In the genomic region with DNA sequence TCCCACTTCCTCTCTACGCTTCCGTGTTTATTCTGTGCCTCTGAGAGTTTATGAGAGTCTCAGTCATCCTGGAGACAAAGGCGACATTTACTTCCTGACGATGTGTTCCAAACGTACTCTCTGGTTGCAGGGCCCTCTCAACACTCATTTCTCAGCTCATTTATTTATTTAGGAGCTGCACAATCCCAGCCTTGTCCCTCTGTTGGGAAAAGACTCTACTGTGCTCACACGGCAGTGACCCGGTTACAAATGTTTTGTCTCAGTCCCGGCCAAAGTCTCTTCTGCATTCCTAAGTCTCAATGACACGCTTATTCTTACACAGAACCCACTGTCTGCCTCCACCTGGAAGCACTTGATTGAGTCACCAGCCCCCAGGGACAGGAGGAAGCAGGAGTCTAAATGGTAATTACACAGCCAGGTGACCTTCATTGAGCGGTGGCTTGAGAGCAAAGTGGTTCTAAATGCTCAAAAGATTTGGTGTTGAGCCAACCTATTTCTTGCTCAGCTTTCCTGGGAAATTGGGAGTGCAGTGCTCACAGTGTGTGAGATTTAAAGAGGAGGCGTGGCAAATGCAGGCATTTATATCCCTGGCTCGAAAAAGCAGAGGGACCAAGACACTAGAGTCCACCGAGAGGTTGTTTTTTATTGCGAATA, we compare ENCODE assay signal across 8 mouse cellular contexts.
A peak's percentile ranks its signal among the peaks of the same experiment; 100 is the strongest.
DNase-seq lines count a peak whose midpoint lies in the region; ATAC-seq lines count a peak whose summit lies in the region.

No protein-coding gene starts in this region.

- H3K9me3 ChIP-seq in embryonic facial prominence, embryonic 15.5 days (replicated peaks): no peaks in the 10 kb centered on the region
- H3K9me3 ChIP-seq in intestine, embryonic 14.5 days (ENCODE audit: control insufficient read depth, low read length): no peaks in the 10 kb centered on the region

- H3K4me1 ChIP-seq in embryonic facial prominence, embryonic 15.5 days: peaks cover 28% of the 10 kb centered on the region
- peaks cover 10% of the 10 kb centered on the region for H3K4me1 ChIP-seq in intestine, embryonic 14.5 days (replicated peaks; ENCODE audit: control insufficient read depth, insufficient read depth, low read length)

- H3K36me3 ChIP-seq in embryonic facial prominence, embryonic 15.5 days: no peaks in the 10 kb centered on the region
- no peaks in the 10 kb centered on the region for H3K36me3 ChIP-seq in intestine, embryonic 14.5 days (ENCODE audit: control insufficient read depth, insufficient read depth, low read length)

- no peak overlapping the region for H3K9ac ChIP-seq in embryonic facial prominence, embryonic 15.5 days
- H3K9ac ChIP-seq in intestine, embryonic 14.5 days (ENCODE audit: low read length): no peak overlapping the region

- H3K4me3 ChIP-seq in embryonic facial prominence, embryonic 15.5 days (replicated peaks): no peak overlapping the region
- H3K4me3 ChIP-seq in intestine, embryonic 14.5 days (ENCODE audit: low read depth, low read length): no peak overlapping the region

- 23% methylated on average over 14 of the region's 14 CpGs for WGBS in embryonic facial prominence, embryonic 15.5 days
- WGBS in intestine, embryonic 14.5 days: 30% methylated on average over 14 of the region's 14 CpGs

- no peak overlapping the region for H3K27ac ChIP-seq in embryonic facial prominence, embryonic 15.5 days (replicated peaks)
- H3K27ac ChIP-seq in intestine, embryonic 14.5 days (ENCODE audit: low read depth): peak overlapping the region; percentile 12

- peak; percentile 49 for DNase-seq in layer of hippocampus, adult 9-11 months
- no peak for DNase-seq in layer of hippocampus, postnatal 10 days (ENCODE audit: low spot score in 2 of 2)
- no peak for DNase-seq in intestine, embryonic 14.5 days (ENCODE audit: low spot score)
- DNase-seq in lung, postnatal 36 days: peak; percentile 41
- no peak for DNase-seq in ovary, postnatal 14 days (ENCODE audit: low spot score)
- no peak for DNase-seq in cerebellum, postnatal 4 days (ENCODE audit: low spot score in 2 of 2)
- DNase-seq in adrenal gland, postnatal 36 days: no peak

- H3K4me2 ChIP-seq in embryonic facial prominence, embryonic 15.5 days (replicated peaks): no peak overlapping the region
- H3K4me2 ChIP-seq in intestine, embryonic 14.5 days (ENCODE audit: low read length): peak overlapping the region; percentile 6; the same call in 1 of the 2 replicates

- H3K27me3 ChIP-seq in embryonic facial prominence, embryonic 15.5 days: no peaks in the 10 kb centered on the region
- H3K27me3 ChIP-seq in intestine, embryonic 14.5 days (replicated peaks; ENCODE audit: control insufficient read depth, insufficient read depth, low read length): no peaks in the 10 kb centered on the region

- 0 out of 2 replicates have a peak, but pooled peaks have one; percentile 12 for ATAC-seq in embryonic facial prominence, embryonic 15.5 days (ENCODE audit: insufficient number of reproducible peaks, low FRiP score, low TSS enrichment, low read depth)
- peak; percentile 63 for ATAC-seq in intestine, embryonic 14.5 days (replicated peaks; ENCODE audit: low FRiP score, low TSS enrichment, low read depth)

Comparison
In these comparisons a context has a peak if more than half of its experiments do, and no peak if none do; other contexts are left out.
1. DNase-seq: peak in layer of hippocampus, adult 9-11 months (single experiment) and lung, postnatal 36 days (single experiment); none in layer of hippocampus, postnatal 10 days (0 of 2), intestine, embryonic 14.5 days (single experiment), ovary, postnatal 14 days (single experiment), cerebellum, postnatal 4 days (0 of 2) and adrenal gland, postnatal 36 days (0 of 2).